Mouse (Mus musculus) adrenal gland, postnatal 10 days (tissue): ENCODE measurements at regions not wholly inside any gene's neighbourhood (a gene's known extent, or its start where the extent isn't known, plus 50 kb on each side); places are given as distances from the start of the nearest gene placed in this dataset.
A peak's percentile ranks its signal among the peaks of the same experiment; 100 is the strongest.

Source experiments
- DNase-seq: peaks from one replicate; pipeline ENCODE4 v3.0.0; 2021; ENCODE audit warnings: mixed read lengths

GRCm38 (mm10) chr13:37658519-37658918 is 119.7 kb upstream of the Rreb1 start:
- DNase-seq: no peak

- no peak for DNase-seq
Measured at GRCm38 (mm10) chr13:37660083-37660482, 118.1 kb upstream of the Rreb1 start.

- DNase-seq: no peak
Measured at GRCm38 (mm10) chr13:37660668-37661067, 117.5 kb upstream of the Rreb1 start.

GRCm38 (mm10) chr13:37664116-37664515 is 114.1 kb upstream of the Rreb1 start:
- no peak for DNase-seq

- DNase-seq: no peak
Measured at GRCm38 (mm10) chr13:37666207-37667003, 111.8 kb upstream of the Rreb1 start.

- DNase-seq: no peak
Measured at GRCm38 (mm10) chr13:37667386-37667785, 110.8 kb upstream of the Rreb1 start.

GRCm38 (mm10) chr13:37667871-37668270 is 110.3 kb upstream of the Rreb1 start:
- DNase-seq: no peak

GRCm38 (mm10) chr13:37671109-37671508 is 107.1 kb upstream of the Rreb1 start:
- peak; percentile 36 for DNase-seq

GRCm38 (mm10) chr13:37674676-37675350 is 103.4 kb upstream of the Rreb1 start:
- DNase-seq: no peak

- DNase-seq: no peak
Measured at GRCm38 (mm10) chr13:37675718-37676117, 102.5 kb upstream of the Rreb1 start.

GRCm38 (mm10) chr13:37676912-37677311 is 101.3 kb upstream of the Rreb1 start:
- DNase-seq: no peak

- no peak for DNase-seq
Measured at GRCm38 (mm10) chr13:37678251-37678650, 99.9 kb upstream of the Rreb1 start.

- no peak for DNase-seq
Measured at GRCm38 (mm10) chr13:37678772-37679171, 99.4 kb upstream of the Rreb1 start.

GRCm38 (mm10) chr13:37680837-37681619 is 97.2 kb upstream of the Rreb1 start:
- DNase-seq: no peak

- no peak for DNase-seq
Measured at GRCm38 (mm10) chr13:37683045-37683679, 95.0 kb upstream of the Rreb1 start.

GRCm38 (mm10) chr13:37685617-37686016 is 92.6 kb upstream of the Rreb1 start:
- DNase-seq: no peak

GRCm38 (mm10) chr13:37686109-37686508 is 92.1 kb upstream of the Rreb1 start:
- no peak for DNase-seq

GRCm38 (mm10) chr13:37689127-37689777 is 88.9 kb upstream of the Rreb1 start:
- peak; percentile 47 for DNase-seq

GRCm38 (mm10) chr13:37691855-37692445 is 86.2 kb upstream of the Rreb1 start:
- DNase-seq: no peak

GRCm38 (mm10) chr13:37693617-37694016 is 84.6 kb upstream of the Rreb1 start:
- no peak for DNase-seq

GRCm38 (mm10) chr13:37704475-37704874 is 73.7 kb upstream of the Rreb1 start:
- DNase-seq: no peak

GRCm38 (mm10) chr13:37705482-37705881 is 72.7 kb upstream of the Rreb1 start:
- DNase-seq: no peak
